Mouse (Mus musculus) retina, postnatal 7 days (tissue): ENCODE measurements around the gene Chpf.

Experiments
- DNase-seq: peaks from one replicate; pipeline ENCODE4 v3.0.0-alpha.2; 2012; ENCODE audit warnings: low read depth, low spot score

Chpf gene

GRCm38 (mm10) chr1:75478916-75479634 lies at the start of gene Chpf, which contains the start of gene Tmem198:
TSS of gene Chpf (minus strand) at chr1:75479307.
TSS of gene Tmem198 (plus strand) at chr1:75479532.
- peak; percentile 95 for DNase-seq

- DNase-seq, result no peak
These were observed 45.6 kb upstream of the Chpf start for GRCm38 (mm10) chr1:75524679-75525078.

- DNase-seq, result peak; percentile 92
These were observed 42.4 kb upstream of the Chpf start, which contains the start of gene Stk11ip for GRCm38 (mm10) chr1:75521321-75522031. TSS of gene Stk11ip (plus strand) at chr1:75521529.

GRCm38 (mm10) chr1:75519576-75519975 lies 40.5 kb upstream of the Chpf start:
- DNase-seq, result no peak

GRCm38 (mm10) chr1:75518427-75518826 lies 39.3 kb upstream of the Chpf start:
- no peak for DNase-seq

- no peak for DNase-seq
These were observed 38.9 kb upstream of the Chpf start for GRCm38 (mm10) chr1:75517984-75518383.

- DNase-seq, result no peak
These were observed 37.7 kb upstream of the Chpf start for GRCm38 (mm10) chr1:75516703-75517380.

- DNase-seq, result no peak
These were observed 33.4 kb upstream of the Chpf start for GRCm38 (mm10) chr1:75512550-75512949.

DNA sequence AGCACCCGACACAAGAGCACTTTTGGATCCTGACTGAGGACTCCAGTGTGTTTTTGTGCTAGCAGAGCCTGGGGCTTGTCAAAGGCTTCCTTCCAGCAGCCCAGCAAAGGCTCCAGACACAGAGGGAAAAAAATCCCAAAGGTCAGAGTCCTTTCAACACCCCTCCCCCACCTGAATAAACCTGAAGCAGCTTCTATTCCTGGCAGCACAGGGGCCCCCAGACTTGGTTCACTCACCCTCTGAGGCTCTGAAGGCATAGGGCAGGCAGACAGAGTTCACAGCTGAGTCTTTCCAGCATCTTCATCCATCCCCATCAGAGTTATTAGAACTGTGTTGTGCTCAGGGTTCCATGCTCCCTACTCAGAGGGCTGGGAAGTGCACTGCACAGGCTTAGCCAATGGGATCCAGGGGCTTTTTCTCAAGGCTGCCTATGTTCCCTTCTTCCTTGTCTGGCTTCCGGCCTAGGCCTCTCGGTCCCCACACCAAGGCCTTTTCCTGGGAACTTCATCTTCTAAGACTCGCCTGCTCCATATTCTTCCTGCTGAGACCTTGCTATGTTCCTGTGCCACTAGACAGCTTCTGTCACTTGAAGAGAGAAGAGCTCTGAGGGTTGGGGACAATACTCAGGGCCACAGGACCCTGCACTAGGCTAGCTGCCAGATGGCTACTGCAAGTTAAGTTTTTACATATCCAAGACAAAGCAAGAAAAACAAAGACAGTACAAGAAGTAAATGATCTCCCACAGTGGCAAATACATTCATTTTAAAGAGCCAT lies 32.5 kb upstream of the Chpf start:
- DNase-seq, result no peak

DNA sequence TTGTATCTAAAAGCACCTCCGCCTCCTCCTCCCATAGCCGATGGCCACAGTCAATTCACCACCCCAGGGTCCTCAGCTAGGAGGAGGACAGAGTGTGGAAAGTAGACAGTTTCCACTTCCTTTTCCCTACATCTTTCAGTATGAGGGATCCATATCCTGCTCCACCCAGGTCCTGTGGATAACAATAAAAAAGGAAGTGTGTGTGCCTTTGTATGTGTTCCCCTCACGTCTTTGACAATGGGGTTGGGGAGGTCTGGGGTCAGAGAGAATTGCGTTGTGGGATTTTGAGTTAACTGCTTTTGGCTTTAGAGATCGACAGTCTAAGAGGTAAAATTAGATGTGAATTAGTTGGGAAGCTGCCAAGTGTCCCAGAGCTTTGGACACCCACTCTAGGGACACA lies 31.0 kb upstream of the Chpf start:
- DNase-seq, result no peak

- DNase-seq, result no peak
These were observed 30.5 kb upstream of the Chpf start for GRCm38 (mm10) chr1:75509586-75509985.

- no peak for DNase-seq
These were observed 27.9 kb upstream of the Chpf start, which contains the start of gene Inha for GRCm38 (mm10) chr1:75507006-75507405. TSS of gene Inha (plus strand) at chr1:75507077.

DNA sequence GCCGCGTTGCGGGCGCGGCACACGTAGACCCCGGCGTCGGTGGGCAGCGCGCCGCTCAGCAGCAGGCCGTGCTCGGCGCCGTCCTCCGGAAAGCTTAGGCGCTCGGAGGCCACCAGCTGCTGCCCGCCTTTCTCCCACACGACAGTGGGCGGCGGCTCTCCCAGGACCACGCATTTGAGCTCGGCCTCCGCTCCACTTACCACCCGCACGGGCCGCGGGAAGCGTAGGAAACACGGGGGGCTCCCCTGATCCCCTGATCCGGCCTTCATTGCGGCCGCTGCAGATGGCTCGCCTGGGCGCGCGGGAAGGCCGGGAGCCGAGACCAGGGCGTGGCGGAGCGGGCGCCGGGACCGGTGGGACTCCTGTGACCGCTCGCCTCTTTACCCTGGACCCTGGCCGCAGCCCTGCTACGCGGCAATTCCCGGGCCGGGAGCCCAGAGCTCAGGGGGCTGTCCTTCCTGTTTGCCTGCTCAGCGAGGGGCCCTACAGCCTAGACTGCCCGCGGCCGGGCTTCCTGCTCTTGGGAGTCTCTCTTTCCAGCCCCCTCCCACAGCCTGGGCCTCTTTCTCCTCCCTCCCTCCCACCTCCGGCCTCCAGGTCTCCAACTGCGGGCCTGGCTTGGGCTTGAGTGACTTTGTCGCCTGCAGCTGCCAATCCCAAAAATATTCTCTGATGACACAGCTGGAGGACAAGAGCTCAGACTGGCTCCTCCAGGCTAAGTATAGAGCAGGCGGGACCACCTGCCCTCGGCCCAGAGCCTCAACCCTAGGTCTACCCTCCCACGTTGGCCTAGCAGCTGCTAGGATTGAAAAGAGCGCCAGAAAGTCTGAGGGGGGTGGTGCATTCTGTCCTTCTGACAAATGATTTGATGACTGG lies 27.1 kb upstream of the Chpf start, which contains the start of gene Obsl1:
TSS of gene Obsl1 (minus strand) at position 497 of the 876 bp plus-strand sequence.
- peak; percentile 46 for DNase-seq

GRCm38 (mm10) chr1:75505159-75505955 lies 26.2 kb upstream of the Chpf start:
- DNase-seq, result peak; percentile 37

DNA sequence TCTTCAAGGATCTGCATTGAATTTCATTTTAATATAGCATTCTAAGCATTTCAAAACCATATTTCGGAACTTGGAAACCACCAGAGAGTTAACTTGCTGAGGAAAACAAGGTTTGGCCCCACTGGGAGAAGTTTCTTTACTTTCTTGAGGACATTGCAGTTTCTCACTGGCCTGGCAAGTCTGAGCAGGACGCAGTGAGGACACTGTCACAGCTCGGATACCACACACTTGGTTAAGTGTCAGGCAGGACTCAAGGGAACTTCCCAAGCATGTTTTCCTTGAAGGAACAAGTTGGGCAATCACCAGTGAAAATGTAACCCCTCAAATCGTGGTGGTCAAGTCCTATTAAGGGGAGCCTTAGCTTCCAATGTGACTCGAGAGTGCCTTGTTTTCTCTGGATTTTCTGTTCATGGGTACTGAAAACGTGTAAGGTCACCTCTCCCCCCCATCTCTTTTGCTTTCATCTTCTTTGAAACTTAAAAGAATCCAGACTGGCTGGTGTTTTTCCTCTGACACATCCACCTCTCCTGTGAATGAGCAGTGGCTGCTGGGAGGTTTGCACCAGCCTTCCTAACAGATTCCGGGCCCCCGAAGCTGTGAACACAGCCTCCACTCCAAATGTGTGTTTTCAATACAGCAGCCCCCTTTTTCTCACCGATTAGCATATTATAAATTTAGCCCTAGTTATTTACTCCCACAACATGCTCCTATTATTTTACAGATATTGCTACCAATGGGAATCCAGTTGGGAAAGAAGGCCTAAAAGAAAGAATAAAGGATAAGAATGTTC lies 25.3 kb upstream of the Chpf start:
- DNase-seq, result no peak

DNA sequence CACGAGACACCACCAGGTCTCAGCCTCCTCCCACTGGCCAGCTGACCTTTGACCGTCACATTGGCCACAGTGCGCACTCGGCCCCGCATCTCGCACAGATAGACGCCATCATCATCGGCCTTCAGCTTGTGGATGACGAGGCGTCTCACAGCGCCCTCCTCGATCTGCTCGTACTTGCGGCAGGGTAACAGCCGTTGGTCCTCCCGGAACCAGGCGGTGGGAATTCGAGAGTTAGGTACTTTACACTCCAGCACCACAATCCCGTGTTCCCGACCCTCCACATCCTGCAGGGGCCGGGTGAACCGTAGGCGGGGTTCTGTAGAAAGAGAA lies 24.5 kb upstream of the Chpf start:
- no peak for DNase-seq

GRCm38 (mm10) chr1:75502945-75503650 lies 24.0 kb upstream of the Chpf start:
- DNase-seq, result no peak

- DNase-seq, result no peak
These were observed 22.8 kb upstream of the Chpf start for GRCm38 (mm10) chr1:75501905-75502304.
